Mouse (Mus musculus) cerebellum, adult 2 months (tissue): Measurements from ENCODE around the gene Cables2. TPM values are rescaled to one million over a fixed set of nuclear protein-coding genes. Genes with fewer than 3 reads are reported as not detected.

Source experiments
- DNase-seq, 2 experiments: peaks; one replicate each; pipeline ENCODE4 v3.0.0; 2021
- H3K27ac ChIP-seq: fragments of 200-500 bp; 2 replicates; pipeline ENCODE4 v1.5.1; 2012; ENCODE audit warnings: low read length, control low read depth, inconsistent platforms; ENCODE audit not compliant: insufficient read depth
- H3K27me3 ChIP-seq: fragments of 200-500 bp; 2 replicates; pipeline ENCODE4 v1.6.1; 2012; ENCODE audit warnings: inconsistent platforms, mild to moderate bottlenecking, low read length, moderate library complexity; ENCODE audit not compliant: control insufficient read depth, insufficient read depth
- H3K4me1 ChIP-seq: fragments of 200-500 bp; 2 replicates; pipeline ENCODE4 v1.6.1; 2011; ENCODE audit warnings: low read length; ENCODE audit not compliant: control insufficient read depth, insufficient read depth
- H3K4me3 ChIP-seq: fragments of 200-500 bp; replicated peaks from 2 replicates; pipeline ENCODE3; 2011; ENCODE audit warnings: mild to moderate bottlenecking, low read depth, low read length, control low read depth; ENCODE audit not compliant: insufficient read depth
- CTCF ChIP-seq: fragments of 200-500 bp; IDR thresholded peaks from 2 replicates; pipeline ENCODE4 v1.5.1; 2011; ENCODE audit warnings: low read depth, mild to moderate bottlenecking, control low read depth, low read length, moderate library complexity, borderline replicate concordance; ENCODE audit not compliant: insufficient read depth
- POLR2A ChIP-seq: fragments of 200-500 bp; IDR thresholded peaks from 2 replicates; pipeline ENCODE4 v1.6.1; 2011; ENCODE audit warnings: low read length, control low read depth, borderline replicate concordance; ENCODE audit not compliant: insufficient read depth
- WGBS: fragments of 180-500 bp; shearing (Covaris S2); methylation state at CpG from one replicate; pipeline ENCODE4 v1.1.7; 2018; 5-methylcytosine and 5-hydroxymethylcytosine counted together
- polyA plus RNA-seq: library from polyadenylated mRNA; depleted of rRNA; stranded (reverse); fragments of >200 nt; gene quantifications from 2 replicates; pipeline ENCODE4 v1.2.3, GENCODE M21; 2012; rRNA removed

Cables2 gene
- polyA plus RNA-seq, 1 experiment = 51.7 TPM

- WGBS = 95% methylated on average over 3 of the region's 3 CpGs
- no peak for DNase-seq
- no peaks in the 10 kb centered on the region for H3K27me3 ChIP-seq
- H3K4me1 ChIP-seq = peaks cover 12% of the 10 kb centered on the region
- TF ChIP-seq CTCF (no peak), POLR2A (no peak)
- H3K27ac ChIP-seq = no peak overlapping the region
- H3K4me3 ChIP-seq = no peak overlapping the region
These were observed 61.0 kb downstream of the Cables2 start for GRCm38 (mm10) chr2:180212255-180212654.

DNA sequence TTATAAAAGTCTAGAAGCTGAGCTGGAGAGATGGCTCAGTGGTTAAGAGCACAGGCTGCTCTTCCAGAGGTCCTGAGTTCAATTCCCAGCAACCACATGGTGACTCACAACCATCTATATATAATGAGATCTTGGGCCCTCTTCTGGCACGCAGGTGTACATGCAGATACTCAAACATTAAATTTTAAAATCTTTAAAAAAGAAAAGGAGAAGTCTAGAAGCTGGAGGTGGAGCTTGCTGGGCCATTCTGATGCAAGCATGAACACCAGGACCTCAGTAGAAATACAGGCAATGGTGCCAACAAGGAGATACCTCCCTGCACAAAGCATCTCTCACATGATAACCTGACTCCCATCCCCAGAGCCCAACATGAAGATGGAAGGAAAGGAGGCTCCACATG lies 64.3 kb downstream of the Cables2 start:
- Histone ChIP-seq H3K27ac (no peak overlapping the region), H3K4me3 (no peak overlapping the region), H3K4me1 (no peaks in the 10 kb centered on the region), H3K27me3 (no peaks in the 10 kb centered on the region)
- WGBS = 82% methylated on average over 1 of the region's 1 CpGs
- DNase-seq = no peak
- TF ChIP-seq CTCF = no peak
- no peak for TF ChIP-seq POLR2A

Other genes starting within 250 kb of the Cables2 start
- 77.3 and 79.3 TPM in 2 replicates for gene Lsm14b, start 248.5 kb downstream of the Cables2 start, polyA plus RNA-seq
- gene Psma7, start 231.1 kb downstream of the Cables2 start, polyA plus RNA-seq = 248 and 254 TPM in 2 replicates
- 27.0 and 28.1 TPM in 2 replicates for gene Ss18l1, start 231.0 kb downstream of the Cables2 start, polyA plus RNA-seq
- 28.5 and 28.7 TPM in 2 replicates for gene Mtg2, start 202.9 kb downstream of the Cables2 start, polyA plus RNA-seq
- gene Hrh3, start 169.0 kb downstream of the Cables2 start, polyA plus RNA-seq = 21.1 and 25.4 TPM in 2 replicates
- gene Osbpl2, start 154.2 kb downstream of the Cables2 start, polyA plus RNA-seq = 64.3 and 69.6 TPM in 2 replicates
- gene Adrm1, start 102.0 kb downstream of the Cables2 start, polyA plus RNA-seq = 111 and 114 TPM in 2 replicates
- 6.4 and 7.0 TPM in 2 replicates for gene Lama5, start 47.6 kb downstream of the Cables2 start, polyA plus RNA-seq
- gene Rps21, start 16.1 kb downstream of the Cables2 start, polyA plus RNA-seq = 1,729 and 1,776 TPM in 2 replicates
- gene Rbbp8nl, start 16.4 kb upstream of the Cables2 start, polyA plus RNA-seq = not detected in 2 replicates
- not detected in 2 replicates for gene Gata5, start 61.2 kb upstream of the Cables2 start, polyA plus RNA-seq
- 18.6 and 25.3 TPM in 2 replicates for gene Slco4a1, start 182.7 kb upstream of the Cables2 start, polyA plus RNA-seq
- gene Ntsr1, start 226.5 kb upstream of the Cables2 start, polyA plus RNA-seq = 0.79 and 1.3 TPM in 2 replicates